Mouse (Mus musculus) lung, adult 2 months (tissue): ENCODE data around the gene Pmel.

Experiments
- CTCF ChIP-seq: fragments of 200-500 bp; IDR thresholded peaks from 2 replicates; pipeline ENCODE4 v1.5.1; 2011; ENCODE audit warnings: mild to moderate bottlenecking, low read length, control low read depth; ENCODE audit not compliant: insufficient read depth
- POLR2A ChIP-seq: fragments of 200-500 bp; IDR thresholded peaks from 2 replicates; pipeline ENCODE4 v1.6.1; 2011; ENCODE audit warnings: low read depth, mild to moderate bottlenecking, control low read depth, low read length, borderline replicate concordance; ENCODE audit errors: extremely low read depth

- TF ChIP-seq POLR2A (no peak), CTCF (no peak)
Measured at GRCm38 (mm10) chr10:128715559-128716537, 11.9 kb downstream of the Pmel start.
